Mouse (Mus musculus): Measurements from ENCODE around the gene Nav2. TPM values are rescaled to one million over a fixed set of nuclear protein-coding genes. Genes with fewer than 3 reads are reported as not detected.
A peak's percentile ranks its signal among the peaks of the same experiment; 100 is the strongest.

Gene Nav2
- total RNA-seq, 1 experiment from 2014 or later: 2.0 TPM

DNA sequence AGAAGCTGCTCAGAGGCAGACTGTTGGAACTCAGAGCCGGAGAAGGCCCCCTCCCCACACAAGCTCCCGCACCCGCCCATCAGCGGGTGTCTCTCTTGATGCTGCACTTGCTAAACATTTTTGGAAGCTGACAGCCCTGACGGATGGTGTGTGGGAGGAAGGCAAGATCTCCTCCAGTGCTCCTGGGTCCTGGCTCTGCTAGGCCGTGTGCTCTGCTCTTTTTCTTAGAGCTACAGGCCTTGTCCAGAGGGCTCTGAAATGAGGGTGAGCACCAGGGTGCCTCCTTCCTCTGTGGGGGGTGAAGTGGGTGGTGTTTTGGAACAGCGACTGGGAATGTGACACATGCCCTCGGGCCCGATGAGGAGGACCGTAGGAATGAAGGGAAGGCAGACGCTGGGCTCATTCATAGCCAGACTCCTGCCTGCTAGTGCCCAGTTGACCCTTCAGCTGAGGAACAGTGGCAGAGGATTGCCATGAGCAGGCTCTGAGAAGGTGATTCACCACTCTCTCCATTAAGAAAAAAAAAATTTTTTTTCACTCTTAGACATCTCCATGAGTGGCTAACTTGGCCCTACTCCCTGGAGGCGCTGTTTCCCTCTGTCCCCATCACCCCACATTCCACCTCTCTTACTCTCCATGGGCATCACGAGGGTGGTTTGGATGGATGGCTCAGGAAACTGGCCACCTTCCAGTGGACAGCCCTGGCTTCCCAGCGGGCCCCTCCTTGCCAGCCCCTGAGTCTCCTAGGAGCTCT lies 340.0 kb downstream of the Nav2 start:
- ATAC-seq (replicated peaks; ENCODE audit: insufficient number of reproducible peaks, low FRiP score, low TSS enrichment, poor library complexity, severe bottlenecking): no peak

DNA sequence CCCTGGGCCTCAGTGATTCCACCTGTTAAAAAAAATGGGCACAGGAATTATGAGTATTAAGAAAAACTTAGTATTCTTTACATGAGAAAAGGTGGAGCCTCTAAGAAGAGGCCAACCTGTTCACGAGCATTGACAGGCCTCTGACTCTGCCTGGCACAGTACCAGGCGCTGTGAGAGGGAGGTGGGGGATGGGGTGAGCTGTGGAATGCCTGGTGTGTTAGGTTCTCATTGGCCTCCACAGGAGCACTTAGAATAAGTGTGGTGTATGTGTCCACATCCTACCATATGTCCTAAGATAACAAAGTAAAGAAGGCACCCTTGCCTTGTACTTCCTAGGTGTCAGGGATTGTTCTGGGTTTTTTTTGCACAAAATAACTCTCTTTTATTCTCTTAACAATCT lies 340.9 kb downstream of the Nav2 start:
- no peak for ATAC-seq (replicated peaks; ENCODE audit: insufficient number of reproducible peaks, low FRiP score, low TSS enrichment, poor library complexity, severe bottlenecking)

GRCm38 (mm10) chr7:49249996-49250395 lies 341.5 kb downstream of the Nav2 start:
- peak; percentile 34; the same call in 1 of the 2 replicates for ATAC-seq (replicated peaks; ENCODE audit: insufficient number of reproducible peaks, low FRiP score, low TSS enrichment, poor library complexity, severe bottlenecking)

DNA sequence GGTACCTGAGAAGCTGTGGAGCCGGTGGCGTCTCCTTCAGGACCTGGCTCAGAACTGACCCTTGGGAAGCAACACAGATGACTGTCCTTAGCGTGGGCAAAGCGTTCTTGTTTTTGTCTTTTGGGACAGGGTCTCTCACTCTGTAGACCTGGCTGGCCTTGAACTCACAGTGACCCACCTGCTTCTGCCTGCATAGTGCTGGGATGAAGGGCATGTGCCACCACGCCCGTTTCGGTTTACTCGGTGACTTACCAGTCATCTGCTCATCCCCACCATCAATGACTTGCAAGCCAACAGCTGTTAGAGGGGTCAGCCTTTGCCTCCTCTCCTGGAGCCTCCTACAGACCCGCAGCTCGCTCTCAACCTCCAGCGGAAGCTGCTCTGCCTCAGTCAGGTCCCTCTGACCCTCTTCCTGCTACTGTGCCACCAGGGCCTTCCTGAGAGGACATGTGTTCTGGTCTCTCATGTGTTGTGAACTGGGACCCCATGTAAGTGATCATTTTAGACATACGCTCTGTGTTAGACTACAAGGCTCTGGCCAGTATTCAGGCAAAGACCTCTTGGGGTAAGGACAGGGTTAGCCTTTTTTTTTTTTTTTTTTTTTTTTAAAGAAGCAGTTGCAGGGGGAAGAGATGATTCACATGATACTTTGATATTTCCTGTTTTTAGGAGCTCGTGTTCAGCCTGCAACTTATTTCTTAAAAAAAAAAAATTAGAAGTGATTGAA lies 342.2 kb downstream of the Nav2 start:
- no peak for ATAC-seq (replicated peaks; ENCODE audit: insufficient number of reproducible peaks, low FRiP score, low TSS enrichment, poor library complexity, severe bottlenecking)

GRCm38 (mm10) chr7:49251308-49251638 lies 342.8 kb downstream of the Nav2 start:
- no peak for ATAC-seq (replicated peaks; ENCODE audit: insufficient number of reproducible peaks, low FRiP score, low TSS enrichment, poor library complexity, severe bottlenecking)

- no peak for ATAC-seq (replicated peaks; ENCODE audit: insufficient number of reproducible peaks, low FRiP score, low TSS enrichment, poor library complexity, severe bottlenecking)
These were observed 343.9 kb downstream of the Nav2 start for GRCm38 (mm10) chr7:49252444-49252843.

DNA sequence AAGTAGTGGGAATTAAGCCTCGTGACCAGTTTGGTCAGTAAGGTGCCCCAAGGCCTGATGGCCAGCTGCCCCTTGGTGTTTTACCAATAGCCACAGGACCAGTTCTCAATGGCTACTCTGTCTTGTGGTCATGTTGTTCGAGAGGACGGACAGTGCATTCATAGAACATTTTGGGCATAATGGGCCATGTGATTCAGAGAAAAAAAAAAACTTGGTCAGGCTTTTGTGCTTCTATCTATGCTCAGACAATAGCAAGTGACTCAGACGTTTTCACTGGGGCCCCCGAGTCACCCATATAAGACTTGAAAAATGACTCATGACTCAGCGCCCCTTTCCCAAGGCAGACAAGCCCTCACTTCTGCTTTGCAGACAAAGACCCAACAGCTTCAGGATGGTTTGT lies 344.4 kb downstream of the Nav2 start:
- no peak for ATAC-seq (replicated peaks; ENCODE audit: insufficient number of reproducible peaks, low FRiP score, low TSS enrichment, poor library complexity, severe bottlenecking)

DNA sequence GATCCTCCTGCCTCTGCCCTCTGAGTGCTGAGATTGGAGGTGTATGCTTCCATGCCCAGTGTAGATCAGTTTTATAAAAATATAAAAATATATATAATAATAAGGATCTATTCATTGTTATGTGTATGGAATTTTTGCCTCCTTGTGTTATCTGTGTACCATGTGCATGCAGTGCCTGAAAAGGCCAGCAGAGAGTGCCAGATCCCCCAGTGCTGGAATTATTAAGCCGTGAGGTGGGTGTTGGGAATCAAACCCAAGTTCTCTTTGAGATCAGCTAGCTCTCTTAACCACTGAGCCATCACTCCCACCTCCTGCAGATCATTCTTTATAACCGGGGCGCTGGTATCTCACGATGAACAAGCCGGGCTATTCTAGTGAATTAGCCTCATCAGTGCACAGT lies 346.5 kb downstream of the Nav2 start:
- ATAC-seq (replicated peaks; ENCODE audit: insufficient number of reproducible peaks, low FRiP score, low TSS enrichment, poor library complexity, severe bottlenecking): no peak

- ATAC-seq (replicated peaks; ENCODE audit: insufficient number of reproducible peaks, low FRiP score, low TSS enrichment, poor library complexity, severe bottlenecking): no peak
These were observed 348.9 kb downstream of the Nav2 start for GRCm38 (mm10) chr7:49257234-49257906.

- ATAC-seq (replicated peaks; ENCODE audit: insufficient number of reproducible peaks, low FRiP score, low TSS enrichment, poor library complexity, severe bottlenecking): no peak
These were observed 349.6 kb downstream of the Nav2 start for GRCm38 (mm10) chr7:49258088-49258487.

- no peak for ATAC-seq (replicated peaks; ENCODE audit: insufficient number of reproducible peaks, low FRiP score, low TSS enrichment, poor library complexity, severe bottlenecking)
These were observed 353.5 kb downstream of the Nav2 start for GRCm38 (mm10) chr7:49261941-49262511.

DNA sequence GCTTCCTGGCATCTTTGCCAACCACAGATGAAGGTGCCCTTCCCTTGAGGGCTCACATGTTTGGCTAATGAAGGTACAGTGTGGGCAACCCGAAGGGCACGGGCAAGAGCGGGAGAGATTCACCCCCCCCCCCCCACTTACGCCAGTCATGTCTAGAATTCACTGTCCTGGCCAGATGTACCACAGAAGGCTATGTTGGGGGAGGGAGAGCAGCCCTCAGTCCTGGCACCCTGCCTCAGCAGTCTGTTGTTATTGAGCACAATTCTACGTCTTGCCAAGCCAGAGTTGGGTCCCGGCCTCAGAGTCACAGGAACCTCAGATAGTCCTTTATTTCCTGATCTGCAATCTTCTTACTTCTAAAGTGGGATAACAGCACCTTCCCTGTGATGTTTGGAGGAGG lies 357.9 kb downstream of the Nav2 start:
- ATAC-seq (replicated peaks; ENCODE audit: insufficient number of reproducible peaks, low FRiP score, low TSS enrichment, poor library complexity, severe bottlenecking): no peak

GRCm38 (mm10) chr7:49267621-49268325 lies 359.3 kb downstream of the Nav2 start:
- ATAC-seq (replicated peaks; ENCODE audit: insufficient number of reproducible peaks, low FRiP score, low TSS enrichment, poor library complexity, severe bottlenecking): no peak

DNA sequence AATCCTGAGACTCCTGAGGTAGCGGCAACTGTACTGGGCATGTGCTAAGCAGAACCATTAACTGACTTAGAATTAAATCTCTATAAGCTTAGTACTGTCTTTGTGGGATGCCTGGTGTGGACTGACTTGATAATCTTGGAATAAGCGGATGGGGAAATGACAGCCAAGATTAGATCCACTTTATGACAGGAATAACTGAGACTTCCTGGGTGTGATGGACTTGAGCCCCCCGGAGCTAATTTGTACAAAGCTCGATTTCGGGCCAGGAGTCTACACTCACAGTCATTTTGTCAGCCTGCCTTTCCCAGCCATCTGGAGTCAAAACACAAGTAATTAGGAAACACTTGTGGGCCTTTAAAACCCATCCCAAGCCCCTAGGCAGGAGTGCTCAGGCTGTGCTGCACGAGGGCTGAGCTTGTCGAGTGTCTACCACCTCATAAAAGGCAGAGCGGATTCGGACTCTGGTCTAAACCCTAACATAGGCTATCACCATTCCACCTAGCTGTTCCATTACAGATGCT lies 359.9 kb downstream of the Nav2 start:
- no peak for ATAC-seq (replicated peaks; ENCODE audit: insufficient number of reproducible peaks, low FRiP score, low TSS enrichment, poor library complexity, severe bottlenecking)

GRCm38 (mm10) chr7:49270855-49271254 lies 362.3 kb downstream of the Nav2 start:
- no peak for ATAC-seq (replicated peaks; ENCODE audit: insufficient number of reproducible peaks, low FRiP score, low TSS enrichment, poor library complexity, severe bottlenecking)

- ATAC-seq (replicated peaks; ENCODE audit: insufficient number of reproducible peaks, low FRiP score, low TSS enrichment, poor library complexity, severe bottlenecking): peak; percentile 67; the same call in 1 of the 2 replicates
These were observed 364.2 kb downstream of the Nav2 start for GRCm38 (mm10) chr7:49272445-49273439.

DNA sequence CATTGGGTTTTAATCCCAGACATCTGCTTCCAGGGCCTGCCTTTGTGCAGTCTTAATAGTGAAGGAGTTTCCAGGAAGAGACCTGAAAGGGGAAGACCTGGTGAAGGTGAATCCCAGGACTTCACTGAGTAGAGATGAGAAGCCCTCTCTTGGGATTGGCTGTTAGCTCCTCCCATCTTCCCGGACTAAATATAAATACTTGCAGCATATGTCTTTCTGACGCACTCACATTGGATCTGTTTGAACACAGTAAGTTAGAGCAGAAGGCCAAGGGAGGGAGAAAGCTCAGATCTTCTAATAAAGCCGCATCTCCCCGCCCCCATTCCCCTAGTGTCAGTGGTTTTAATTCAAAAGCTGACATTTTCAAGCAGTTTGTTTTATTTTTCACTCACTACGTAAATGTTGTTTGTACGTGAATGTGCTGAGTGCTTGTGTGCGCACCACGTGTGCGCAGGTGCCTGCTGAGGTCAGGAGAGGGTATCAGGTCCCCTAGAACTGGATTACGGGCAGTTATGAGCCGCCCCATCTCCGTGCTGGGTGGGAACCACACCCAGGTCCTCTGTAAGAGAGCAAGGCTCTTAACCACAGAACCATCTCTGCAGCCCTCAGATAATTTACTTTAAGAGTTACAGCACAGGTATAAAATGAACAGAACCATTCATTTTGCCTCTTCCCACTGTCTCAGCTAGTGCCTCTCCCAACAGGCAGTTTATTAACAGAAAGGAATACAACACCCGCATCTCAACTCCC lies 365.6 kb downstream of the Nav2 start:
- ATAC-seq (replicated peaks; ENCODE audit: insufficient number of reproducible peaks, low FRiP score, low TSS enrichment, poor library complexity, severe bottlenecking): no peak

All from monocyte, adult 5-6 weeks (primary cell).